ENCODE assay signal across 1 mouse cellular context in genomic region chr14:20371854-20372253, GRCm38 (mm10).
TF ChIP-seq lines count a peak whose summit lies in the region.

No protein-coding gene starts in this region.

TF ChIP-seq in MEL, 35 proteins besides CTCF, POLR2A, EP300 and RAD21 (continued from another document):
- TF ChIP-seq HCFC1 (IDR thresholded peaks at IDR 0.05; ENCODE audit: low read depth, low read length): no peak
- TF ChIP-seq MYB (IDR thresholded peaks at IDR 0.05; ENCODE audit: low read depth, low read length): no peak
- TF ChIP-seq ZMIZ1 (IDR thresholded peaks at IDR 0.05; ENCODE audit: low read depth, low read length): no peak
- TF ChIP-seq ZNF384 (IDR thresholded peaks at IDR 0.05; ENCODE audit: low read depth, low read length): peak; percentile 85
- TF ChIP-seq RCOR1 (IDR thresholded peaks at IDR 0.05; ENCODE audit: low read depth, low read length): no peak
- no peak for TF ChIP-seq NELFE (IDR thresholded peaks at IDR 0.05; ENCODE audit: low read depth, low read length)
- peak; percentile 68 for TF ChIP-seq GATA1 (IDR thresholded peaks at IDR 0.05; ENCODE audit: low read depth, low read length)
- no peak for TF ChIP-seq SMC3 (IDR thresholded peaks at IDR 0.05; ENCODE audit: low read depth, low read length)
- TF ChIP-seq MEF2A (IDR thresholded peaks at IDR 0.05; ENCODE audit: extremely low read depth, insufficient replicate concordance, low read depth, low read length, poor library complexity, severe bottlenecking): no peak
- peak; percentile 41 to 56; a peak in 3 of 4 replicates for TF ChIP-seq USF2 (IDR thresholded peaks at IDR 0.05; ENCODE audit: borderline replicate concordance in 1 of 2, insufficient read depth in 1 of 2, low read depth in 1 of 2, low read length in 2 of 2)
- TF ChIP-seq MAZ (IDR thresholded peaks at IDR 0.05; ENCODE audit: low read depth, low read length): no peak
- TF ChIP-seq KAT2A (conservative IDR thresholded peaks at IDR 0.05; ENCODE audit: low read depth, low read length): no peak
- no peak for TF ChIP-seq E2F4 (IDR thresholded peaks at IDR 0.05; ENCODE audit: borderline replicate concordance, low read depth, low read length)
- no peak for TF ChIP-seq ELF1 (IDR thresholded peaks at IDR 0.05; ENCODE audit: low read depth, low read length)
- peak; percentile 93 for TF ChIP-seq ETS1 (IDR thresholded peaks at IDR 0.05; ENCODE audit: low read depth, low read length)
